Mouse (Mus musculus) limb, embryonic 15.5 days (tissue): ENCODE measurements around the gene Vapa. TPM values are rescaled to one million over a fixed set of nuclear protein-coding genes. Genes with fewer than 3 reads are reported as not detected.

Experiments
- ATAC-seq: fragments of 200-750 bp; cut with Nextera tagmentation; 2 replicates; pipeline ENCODE4 v1.8.0; 2017; ENCODE audit warnings: low read depth, moderate TSS enrichment; ENCODE audit not compliant: insufficient number of reproducible peaks, low FRiP score, low TSS enrichment
- H3K27ac ChIP-seq: fragments of 300-500 bp; sonication (generic); 2 replicates; pipeline ENCODE4 v1.5.1; 2015; ENCODE audit warnings: moderate library complexity, mild to moderate bottlenecking, inconsistent platforms
- H3K27me3 ChIP-seq: fragments of 300-500 bp; sonication (generic); 2 replicates; pipeline ENCODE4 v1.6.1; 2015; ENCODE audit warnings: inconsistent platforms
- H3K36me3 ChIP-seq: fragments of 300-500 bp; sonication (generic); 2 replicates; pipeline ENCODE4 v1.6.1; 2015; ENCODE audit warnings: inconsistent platforms
- H3K4me1 ChIP-seq: fragments of 300-500 bp; sonication (generic); 2 replicates; pipeline ENCODE4 v1.6.1; 2015; ENCODE audit warnings: inconsistent platforms
- H3K4me2 ChIP-seq: fragments of 300-500 bp; sonication (generic); 2 replicates; pipeline ENCODE4 v1.6.1; 2015; ENCODE audit warnings: mild to moderate bottlenecking, inconsistent platforms
- H3K4me3 ChIP-seq: fragments of 300-500 bp; sonication (generic); 2 replicates; pipeline ENCODE4 v1.5.1; 2015; ENCODE audit warnings: mild to moderate bottlenecking, inconsistent platforms
- H3K9ac ChIP-seq: fragments of 300-500 bp; sonication (generic); 2 replicates; pipeline ENCODE4 v1.6.1; 2015; ENCODE audit warnings: inconsistent platforms
- H3K9me3 ChIP-seq: fragments of 300-500 bp; sonication (generic); 2 replicates; pipeline ENCODE4 v1.6.1; 2016; ENCODE audit warnings: inconsistent platforms
- WGBS: fragments of 180-500 bp; shearing (Covaris S2); methylation state at CpG from one replicate; pipeline ENCODE4 v1.1.7; 2015; 5-methylcytosine and 5-hydroxymethylcytosine counted together
- polyA plus RNA-seq: library from polyadenylated mRNA; unstranded; fragments of >200 nt; fragmentation: Nextera tagmentation; extraction: Ambion mirVana; gene quantifications from 2 replicates; pipeline ENCODE4 v1.2.1, GENCODE M21; 2015

Gene Vapa
- polyA plus RNA-seq, 1 experiment from 2014 or later: 181 TPM

GRCm38 (mm10) chr17:65615678-65616077 lies 2.3 kb upstream of the Vapa start:
- Histone ChIP-seq H3K36me3 (no peaks in the 10 kb centered on the region), H3K4me2 (no peak overlapping the region), H3K27me3 (no peaks in the 10 kb centered on the region), H3K4me1 (peaks cover 12% of the 10 kb centered on the region), H3K4me3 (no peak overlapping the region), H3K9ac (no peak overlapping the region), H3K9me3 (no peaks in the 10 kb centered on the region), H3K27ac (no peak overlapping the region)
- 36% methylated on average over 3 of the region's 3 CpGs for WGBS
- no peak for ATAC-seq

DNA sequence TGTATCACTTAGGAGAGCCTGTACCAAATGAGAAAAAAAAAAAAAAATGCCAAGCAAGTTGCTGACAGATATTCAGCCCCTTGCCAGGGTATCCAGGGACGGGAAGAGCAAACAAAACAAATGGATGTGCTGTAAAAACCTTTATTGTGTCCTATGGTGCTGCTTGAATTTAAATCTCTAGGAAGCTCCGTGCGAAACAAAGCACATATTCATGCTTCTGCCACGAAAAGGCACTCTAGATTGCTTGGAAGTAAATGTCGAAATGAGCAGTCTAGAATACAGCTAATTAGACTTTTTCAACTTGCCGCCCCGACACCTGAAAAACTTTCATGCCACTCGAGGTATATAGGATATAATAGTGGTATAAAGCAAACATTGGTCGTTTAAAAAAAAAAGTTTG lies 1.1 kb upstream of the Vapa start:
- H3K27ac ChIP-seq: peak overlapping the region; percentile 100
- H3K4me1 ChIP-seq: peaks cover 15% of the 10 kb centered on the region
- peak overlapping the region; percentile 99 for H3K9ac ChIP-seq
- WGBS: under 1% methylated on average over 9 of the region's 9 CpGs
- no peaks in the 10 kb centered on the region for H3K36me3 ChIP-seq
- peak overlapping the region; percentile 59 for H3K4me2 ChIP-seq
- no peaks in the 10 kb centered on the region for H3K27me3 ChIP-seq
- no peaks in the 10 kb centered on the region for H3K9me3 ChIP-seq
- peak overlapping the region; percentile 97 for H3K4me3 ChIP-seq
- no peak for ATAC-seq

DNA sequence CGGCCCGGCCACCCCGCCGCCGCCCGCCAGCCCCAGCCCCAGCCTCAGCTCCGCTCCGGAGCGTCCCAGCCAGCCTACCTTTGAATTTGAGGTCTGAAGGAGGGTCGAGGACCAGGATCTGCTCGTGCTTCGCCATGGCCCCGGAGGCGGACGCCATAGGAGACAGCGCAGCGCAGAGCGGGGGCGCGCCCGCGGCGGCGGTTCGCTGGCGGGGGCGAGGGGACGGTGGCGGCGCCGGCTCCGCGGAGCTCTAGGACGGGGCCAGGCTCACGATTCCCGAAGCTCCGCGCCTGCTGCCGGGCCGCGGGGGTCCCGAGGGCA lies 253 bp downstream of the Vapa start:
- H3K4me1 ChIP-seq: peaks cover 25% of the 10 kb centered on the region
- H3K36me3 ChIP-seq: no peaks in the 10 kb centered on the region

DNA sequence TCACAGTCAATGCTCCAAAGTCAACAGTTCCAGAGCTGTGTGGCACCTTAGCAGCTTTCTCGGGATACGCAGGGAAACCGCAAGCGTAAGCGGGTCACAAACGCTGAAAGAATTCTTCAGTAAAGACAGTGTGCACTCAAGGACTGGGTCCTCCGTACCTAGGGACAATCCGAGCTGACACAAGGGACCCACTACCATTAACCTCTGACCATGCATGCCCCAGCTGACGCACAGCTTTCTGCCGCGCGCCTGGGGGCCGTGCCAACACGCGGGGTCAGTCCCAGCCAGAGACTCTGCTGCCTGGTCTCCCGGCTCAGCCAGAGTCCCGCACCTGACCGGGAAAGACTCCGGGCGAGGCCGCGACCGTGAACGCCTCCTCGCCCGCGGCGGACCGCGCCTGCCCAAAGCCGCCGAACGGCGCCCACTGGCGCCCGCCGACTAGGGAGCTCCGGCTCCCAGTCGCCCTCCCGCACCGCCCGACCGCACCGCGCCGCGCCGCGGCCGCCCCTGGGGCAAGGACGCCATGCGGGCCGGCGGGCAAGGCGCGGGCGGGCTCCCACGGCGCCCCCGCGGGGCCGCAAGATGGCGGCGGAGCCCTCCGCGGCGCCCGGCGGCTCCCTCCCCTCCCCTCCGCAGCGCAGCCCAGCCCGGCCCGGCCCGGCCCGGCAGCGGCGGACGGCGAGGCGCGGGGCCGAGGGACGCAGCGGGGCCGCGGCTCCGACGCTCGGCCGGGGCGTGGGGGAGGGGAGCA lies 789 bp downstream of the Vapa start:
- WGBS: under 1% methylated on average over 72 of the region's 91 CpGs
- H3K9ac ChIP-seq: peak overlapping the region; percentile 99
- peaks cover 29% of the 10 kb centered on the region for H3K4me1 ChIP-seq
- peak overlapping the region; percentile 100 for H3K27ac ChIP-seq
- H3K27me3 ChIP-seq: no peaks in the 10 kb centered on the region
- ATAC-seq: no peak
- no peaks in the 10 kb centered on the region for H3K36me3 ChIP-seq
- H3K4me3 ChIP-seq: peak overlapping the region; percentile 97
- no peaks in the 10 kb centered on the region for H3K9me3 ChIP-seq
- peak overlapping the region; percentile 51 for H3K4me2 ChIP-seq

More for the DNA sequence above, 253 bp downstream of the Vapa start:
- peak overlapping the region; percentile 99 for H3K9ac ChIP-seq
- H3K27me3 ChIP-seq: no peaks in the 10 kb centered on the region
- peak; percentile 65 for ATAC-seq
- H3K9me3 ChIP-seq: no peaks in the 10 kb centered on the region
- under 1% methylated on average over 31 of the region's 42 CpGs for WGBS
- peak overlapping the region; percentile 97 for H3K4me3 ChIP-seq
- peak overlapping the region; percentile 100 for H3K27ac ChIP-seq
- 0 out of 2 replicates have a peak overlapping the region, but pooled peaks have one; percentile 51 for H3K4me2 ChIP-seq

DNA sequence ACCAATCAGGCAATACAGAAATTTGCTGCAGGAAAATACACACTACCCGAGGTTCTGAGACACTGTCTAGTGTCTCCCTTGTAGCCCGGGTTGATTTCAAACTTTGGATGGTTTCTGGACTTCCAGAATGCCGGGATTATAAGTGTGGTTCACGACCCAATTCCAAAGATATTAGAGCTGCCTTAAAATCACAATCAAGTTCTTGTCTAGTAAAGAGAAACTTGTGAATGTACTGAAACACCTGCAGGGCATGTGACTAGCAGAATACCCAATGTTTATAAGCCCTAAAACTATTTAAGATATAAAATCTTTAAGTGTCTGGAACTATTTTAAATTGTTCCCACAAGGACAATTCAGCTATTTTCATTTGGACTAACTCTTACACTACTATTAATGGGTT lies 1.6 kb downstream of the Vapa start:
- no peaks in the 10 kb centered on the region for H3K9me3 ChIP-seq
- whole genome bisulfite sequencing: 2% methylated on average over 4 of the region's 4 CpGs
- H3K4me2 ChIP-seq: peak overlapping the region; percentile 51
- H3K4me3 ChIP-seq: peak overlapping the region; percentile 97
- no peaks in the 10 kb centered on the region for H3K27me3 ChIP-seq
- H3K27ac ChIP-seq: no peak overlapping the region
- no peak overlapping the region for H3K9ac ChIP-seq
- peaks cover 32% of the 10 kb centered on the region for H3K4me1 ChIP-seq
- no peaks in the 10 kb centered on the region for H3K36me3 ChIP-seq
- no peak for ATAC-seq

GRCm38 (mm10) chr17:65608743-65609142 lies 4.6 kb downstream of the Vapa start:
- Histone ChIP-seq H3K9me3 (no peaks in the 10 kb centered on the region), H3K9ac (no peak overlapping the region), H3K36me3 (no peaks in the 10 kb centered on the region), H3K4me3 (no peak overlapping the region), H3K27ac (no peak overlapping the region), H3K4me2 (no peak overlapping the region), H3K27me3 (no peaks in the 10 kb centered on the region), H3K4me1 (peaks cover 27% of the 10 kb centered on the region)
- 77% methylated on average over 5 of the region's 5 CpGs for WGBS
- ATAC-seq: no peak

DNA sequence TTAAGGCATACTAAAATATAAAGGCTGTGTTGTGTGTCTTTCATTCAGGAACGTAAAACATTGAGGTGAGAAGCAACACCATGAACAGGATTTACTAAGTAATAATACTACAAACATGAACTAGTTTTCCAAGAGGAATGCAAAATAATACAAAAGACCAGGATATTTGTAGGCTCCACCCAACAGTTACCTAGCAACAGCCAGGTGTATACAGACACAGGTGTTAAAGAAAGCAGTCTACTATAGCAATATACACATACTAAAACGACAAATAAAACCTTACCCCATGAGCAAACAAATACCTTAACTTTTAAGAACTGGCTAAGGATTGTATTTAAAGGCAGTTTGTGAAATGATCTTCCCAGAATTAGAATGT lies 5.1 kb downstream of the Vapa start:
- 70% methylated on average over 2 of the region's 2 CpGs for WGBS
- H3K27ac ChIP-seq: no peak overlapping the region
- H3K4me2 ChIP-seq: no peak overlapping the region
- no peak overlapping the region for H3K4me3 ChIP-seq
- peaks cover 28% of the 10 kb centered on the region for H3K4me1 ChIP-seq
- H3K36me3 ChIP-seq: no peaks in the 10 kb centered on the region
- H3K27me3 ChIP-seq: no peaks in the 10 kb centered on the region
- no peak overlapping the region for H3K9ac ChIP-seq
- H3K9me3 ChIP-seq: no peaks in the 10 kb centered on the region
- no peak for ATAC-seq

GRCm38 (mm10) chr17:65607574-65608311 lies 5.6 kb downstream of the Vapa start:
- no peak overlapping the region for H3K4me2 ChIP-seq
- no peak for ATAC-seq
- no peaks in the 10 kb centered on the region for H3K9me3 ChIP-seq
- WGBS: 54% methylated on average over 7 of the region's 7 CpGs
- H3K4me1 ChIP-seq: peaks cover 28% of the 10 kb centered on the region
- H3K36me3 ChIP-seq: no peaks in the 10 kb centered on the region
- H3K27ac ChIP-seq: no peak overlapping the region
- H3K27me3 ChIP-seq: no peaks in the 10 kb centered on the region
- H3K4me3 ChIP-seq: no peak overlapping the region
- no peak overlapping the region for H3K9ac ChIP-seq

DNA sequence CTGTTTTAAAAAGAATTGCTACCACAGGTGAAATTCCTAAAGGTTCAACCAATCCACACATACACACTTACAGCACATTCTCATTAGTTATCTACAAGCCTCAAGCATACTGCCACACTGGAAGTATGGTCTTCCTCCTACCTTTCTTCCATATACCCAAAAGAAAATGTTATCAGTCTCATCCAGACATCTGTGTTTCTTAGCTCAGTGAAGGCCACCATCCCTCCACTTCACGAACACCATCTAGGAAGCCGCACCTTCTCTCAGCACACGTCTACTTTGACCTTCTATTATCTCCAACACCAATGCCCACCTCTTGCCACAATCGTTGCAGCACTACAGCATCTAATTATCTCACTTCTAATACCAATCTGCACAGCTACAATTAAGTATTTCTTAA lies 7.3 kb downstream of the Vapa start:
- Histone ChIP-seq H3K9me3 (no peaks in the 10 kb centered on the region), H3K4me1 (peaks cover 25% of the 10 kb centered on the region), H3K4me3 (no peak overlapping the region), H3K9ac (no peak overlapping the region), H3K4me2 (no peak overlapping the region), H3K36me3 (no peaks in the 10 kb centered on the region), H3K27me3 (no peaks in the 10 kb centered on the region), H3K27ac (no peak overlapping the region)
- WGBS: 82% methylated on average over 4 of the region's 4 CpGs
- no peak for ATAC-seq

DNA sequence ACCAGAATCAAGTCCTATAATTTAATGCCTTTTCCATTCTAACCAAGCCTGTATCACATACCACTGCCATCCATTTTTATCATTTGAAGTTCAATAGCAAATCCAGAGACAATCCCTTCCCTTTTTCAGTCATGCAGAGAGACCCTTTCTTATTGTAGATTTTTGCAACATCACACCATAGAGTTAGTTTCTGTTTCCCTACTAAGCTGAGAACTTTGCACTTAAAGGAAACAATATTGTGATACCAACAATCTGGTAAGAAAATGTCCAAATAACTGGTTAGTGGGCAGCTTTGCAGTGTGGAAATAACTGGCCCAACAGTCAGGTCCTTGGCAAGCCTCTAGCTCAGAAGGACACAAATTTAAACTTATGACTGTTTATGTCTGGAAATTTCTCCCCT lies 8.5 kb downstream of the Vapa start:
- Histone ChIP-seq H3K27ac (no peak overlapping the region), H3K4me3 (no peak overlapping the region), H3K4me2 (no peak overlapping the region), H3K4me1 (peaks cover 24% of the 10 kb centered on the region), H3K27me3 (no peaks in the 10 kb centered on the region), H3K9me3 (no peaks in the 10 kb centered on the region), H3K36me3 (no peaks in the 10 kb centered on the region), H3K9ac (no peak overlapping the region)
- ATAC-seq: no peak

- Histone ChIP-seq H3K27ac (no peak overlapping the region), H3K36me3 (no peaks in the 10 kb centered on the region), H3K9ac (no peak overlapping the region), H3K4me3 (no peak overlapping the region), H3K4me1 (peaks cover 20% of the 10 kb centered on the region), H3K4me2 (no peak overlapping the region), H3K27me3 (no peaks in the 10 kb centered on the region), H3K9me3 (no peaks in the 10 kb centered on the region)
- no peak for ATAC-seq
These were observed 9.0 kb downstream of the Vapa start for GRCm38 (mm10) chr17:65604315-65604714.

- no peak overlapping the region for H3K27ac ChIP-seq
- H3K36me3 ChIP-seq: peaks cover 1% of the 10 kb centered on the region; the same call in 1 of the 2 replicates
- no peaks in the 10 kb centered on the region for H3K9me3 ChIP-seq
- H3K27me3 ChIP-seq: no peaks in the 10 kb centered on the region
- H3K9ac ChIP-seq: no peak overlapping the region
- H3K4me1 ChIP-seq: peaks cover 15% of the 10 kb centered on the region
- 71% methylated on average over 3 of the region's 3 CpGs for WGBS
- no peak overlapping the region for H3K4me2 ChIP-seq
- ATAC-seq: no peak
- no peak overlapping the region for H3K4me3 ChIP-seq
These were observed 15.4 kb downstream of the Vapa start for GRCm38 (mm10) chr17:65597857-65598486.
